Mouse (Mus musculus): ENCODE data around the gene Arl6ip1. TPM values are rescaled to one million over a fixed set of nuclear protein-coding genes. Genes with fewer than 3 reads are reported as not detected.
A peak's percentile ranks its signal among the peaks of the same experiment; 100 is the strongest.
"Not testable (repeated sequence)": the region's sequence is repeated elsewhere in the genome, so short reads cannot be mapped to it uniquely, and the experiment has no call there.

The Arl6ip1 gene
- polyA plus RNA-seq (2015; fragmentation: Nextera tagmentation; extraction: Ambion mirVana) = 438 and 451 TPM in 2 replicates

- Histone ChIP-seq H3K9me3 (no peaks in the 10 kb centered on the region), H3K4me3 (replicated peaks) (peak within 1 kb of the TSS; percentile 78), H3K4me1 (peaks cover 18% of the 10 kb centered on the region), H3K9ac (peak within 1 kb of the TSS; percentile 85), H3K27me3 (replicated peaks) (no peaks in the 10 kb centered on the region), H3K4me2 (peak within 1 kb of the TSS; percentile 83), H3K27ac (peak within 1 kb of the TSS; percentile 96), H3K36me3 (peaks cover 2% of the 10 kb centered on the region; the same call in 1 of the 2 replicates)
- under 1% methylated on average over 39 of the region's 39 CpGs for WGBS
- ATAC-seq (ENCODE audit: insufficient read depth, low FRiP score, low read depth) = peak; percentile 98
These were observed at the start of gene Arl6ip1 for GRCm38 (mm10) chr7:118129430-118130041. Arl6ip1 (minus strand) TSS chr7:118129662.

DNA sequence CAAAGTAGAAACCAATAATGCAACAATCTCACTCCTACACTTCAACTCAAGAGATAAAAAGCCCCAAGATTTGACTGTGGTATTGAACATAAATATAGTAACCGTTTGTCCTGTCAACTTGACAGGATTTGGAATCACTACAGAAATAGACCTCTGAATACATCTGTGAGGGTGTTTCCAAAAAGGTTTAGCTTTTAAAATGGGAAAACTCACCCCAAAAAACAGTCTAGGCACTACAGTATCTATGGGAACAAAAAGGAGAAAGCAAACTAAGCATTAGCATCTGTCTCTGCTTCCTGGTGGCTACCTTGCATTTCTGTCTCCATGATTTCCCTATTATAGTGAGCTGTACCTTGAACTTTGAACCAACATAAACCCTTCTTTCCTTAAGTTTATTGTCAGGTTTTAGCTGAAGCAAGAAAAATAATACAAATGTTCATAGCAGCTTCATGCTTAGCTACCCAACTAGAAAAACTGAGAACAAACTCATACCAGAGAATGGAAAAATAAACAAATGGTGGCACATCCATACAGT is 46.4 kb upstream of the Arl6ip1 start:
- Histone ChIP-seq H3K4me3 (replicated peaks) (no peak overlapping the region), H3K4me1 (no peaks in the 10 kb centered on the region), H3K9me3 (no peaks in the 10 kb centered on the region), H3K27ac (no peak overlapping the region), H3K9ac (no peak overlapping the region), H3K36me3 (peaks cover 25% of the 10 kb centered on the region), H3K27me3 (replicated peaks) (no peaks in the 10 kb centered on the region), H3K4me2 (no peak overlapping the region)
- WGBS = 57% methylated on average over 1 of the region's 1 CpGs
- ATAC-seq (ENCODE audit: insufficient read depth, low FRiP score, low read depth) = no peak

- H3K4me3 ChIP-seq (replicated peaks); H3K4me2 ChIP-seq; H3K9ac ChIP-seq; H3K9me3 ChIP-seq; ATAC-seq (ENCODE audit: insufficient read depth, low FRiP score, low read depth); H3K27ac ChIP-seq; H3K27me3 ChIP-seq (replicated peaks); H3K4me1 ChIP-seq: not testable (repeated sequence)
- WGBS = 92% methylated on average over 2 of the region's 2 CpGs
- peaks cover 46% of the 10 kb centered on the region for H3K36me3 ChIP-seq
These were observed 40.7 kb upstream of the Arl6ip1 start for GRCm38 (mm10) chr7:118170125-118170524.

- no peak overlapping the region for H3K4me3 ChIP-seq (replicated peaks)
- 94% methylated on average over 8 of the region's 8 CpGs for WGBS
- no peak overlapping the region for H3K4me2 ChIP-seq
- no peaks in the 10 kb centered on the region for H3K27me3 ChIP-seq (replicated peaks)
- peaks cover 34% of the 10 kb centered on the region for H3K36me3 ChIP-seq
- H3K9ac ChIP-seq = no peak overlapping the region
- no peak for ATAC-seq (ENCODE audit: insufficient read depth, low FRiP score, low read depth)
- no peaks in the 10 kb centered on the region for H3K4me1 ChIP-seq
- no peaks in the 10 kb centered on the region for H3K9me3 ChIP-seq
- H3K27ac ChIP-seq = no peak overlapping the region
These were observed 33.5 kb upstream of the Arl6ip1 start for GRCm38 (mm10) chr7:118163006-118163405.

- Histone ChIP-seq H3K36me3 (peaks cover 36% of the 10 kb centered on the region), H3K9me3 (no peaks in the 10 kb centered on the region), H3K27me3 (replicated peaks) (no peaks in the 10 kb centered on the region), H3K27ac (no peak overlapping the region), H3K4me1 (no peaks in the 10 kb centered on the region), H3K4me2 (no peak overlapping the region), H3K9ac (no peak overlapping the region), H3K4me3 (replicated peaks) (no peak overlapping the region)
- ATAC-seq (ENCODE audit: insufficient read depth, low FRiP score, low read depth) = no peak
- 90% methylated on average over 3 of the region's 3 CpGs for WGBS
These were observed 30.7 kb upstream of the Arl6ip1 start for GRCm38 (mm10) chr7:118160121-118160520.

- 89% methylated on average over 7 of the region's 7 CpGs for WGBS
- Histone ChIP-seq H3K27ac (no peak overlapping the region), H3K27me3 (replicated peaks) (no peaks in the 10 kb centered on the region), H3K4me2 (no peak overlapping the region), H3K4me1 (no peaks in the 10 kb centered on the region), H3K9ac (no peak overlapping the region), H3K36me3 (peaks cover 56% of the 10 kb centered on the region), H3K4me3 (replicated peaks) (no peak overlapping the region), H3K9me3 (no peaks in the 10 kb centered on the region)
- no peak for ATAC-seq (ENCODE audit: insufficient read depth, low FRiP score, low read depth)
These were observed 27.0 kb upstream of the Arl6ip1 start for GRCm38 (mm10) chr7:118156461-118156860.

DNA sequence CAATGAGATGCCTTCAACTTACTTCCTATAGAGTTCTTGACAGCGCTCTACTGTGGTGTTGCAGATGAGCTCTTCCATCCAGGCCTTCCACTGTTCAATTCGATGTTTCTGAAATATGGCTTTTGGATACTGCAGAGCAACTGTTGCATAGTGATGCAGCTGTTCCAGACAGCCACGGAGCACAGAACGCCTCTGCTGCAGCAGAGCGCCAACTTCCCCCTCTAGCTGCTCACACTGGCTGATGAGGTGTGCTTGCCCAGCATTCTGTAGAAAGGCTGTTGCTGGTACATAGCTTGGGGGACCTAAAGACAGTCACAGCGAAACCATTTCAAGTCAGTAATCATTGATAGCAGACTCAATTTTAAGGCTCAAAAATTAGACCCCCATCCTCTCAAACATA is 24.7 kb upstream of the Arl6ip1 start:
- no peaks in the 10 kb centered on the region for H3K9me3 ChIP-seq

DNA sequence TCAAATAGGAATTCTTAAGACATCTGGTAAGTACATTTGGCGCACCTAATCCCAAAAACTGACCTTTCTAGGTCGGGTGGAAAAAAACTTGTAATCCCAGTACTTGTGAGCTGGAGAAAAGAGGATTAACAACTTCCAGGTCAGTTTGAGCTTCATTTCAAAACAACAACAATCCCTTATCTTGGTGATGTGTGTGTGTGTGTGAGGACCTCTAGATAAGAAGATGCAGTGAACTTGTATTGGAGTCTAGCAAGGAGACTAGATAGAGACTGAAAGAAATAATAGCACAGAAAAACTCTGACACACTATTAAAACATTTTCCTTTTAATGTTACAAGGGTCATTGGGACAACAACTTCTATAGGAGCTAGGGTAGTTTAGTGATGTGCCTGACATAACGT is 14.1 kb upstream of the Arl6ip1 start:
- no peak overlapping the region for H3K4me3 ChIP-seq (replicated peaks)
- no peak; the same call in 1 of the 2 replicates for ATAC-seq (ENCODE audit: insufficient read depth, low FRiP score, low read depth)
- peaks cover 42% of the 10 kb centered on the region for H3K36me3 ChIP-seq
- no peaks in the 10 kb centered on the region for H3K27me3 ChIP-seq (replicated peaks)
- WGBS = 88% methylated on average over 3 of the region's 3 CpGs
- no peak overlapping the region for H3K9ac ChIP-seq
- no peak overlapping the region for H3K27ac ChIP-seq
- no peak overlapping the region for H3K4me2 ChIP-seq
- no peaks in the 10 kb centered on the region for H3K4me1 ChIP-seq
- no peaks in the 10 kb centered on the region for H3K9me3 ChIP-seq

More for the DNA sequence above, 24.7 kb upstream of the Arl6ip1 start:
- Histone ChIP-seq H3K4me3 (replicated peaks) (no peak overlapping the region), H3K4me2 (no peak overlapping the region), H3K27ac (no peak overlapping the region), H3K9ac (no peak overlapping the region), H3K4me1 (no peaks in the 10 kb centered on the region), H3K27me3 (replicated peaks) (no peaks in the 10 kb centered on the region), H3K36me3 (peaks cover 46% of the 10 kb centered on the region)
- ATAC-seq (ENCODE audit: insufficient read depth, low FRiP score, low read depth) = no peak
- 85% methylated on average over 6 of the region's 6 CpGs for WGBS

- Histone ChIP-seq H3K36me3 (peaks cover 38% of the 10 kb centered on the region), H3K4me1 (no peaks in the 10 kb centered on the region), H3K9me3 (no peaks in the 10 kb centered on the region), H3K4me3 (replicated peaks) (no peak overlapping the region), H3K27ac (no peak overlapping the region), H3K4me2 (no peak overlapping the region), H3K9ac (no peak overlapping the region), H3K27me3 (replicated peaks) (no peaks in the 10 kb centered on the region)
- 88% methylated on average over 4 of the region's 4 CpGs for WGBS
- no peak for ATAC-seq (ENCODE audit: insufficient read depth, low FRiP score, low read depth)
These were observed 13.7 kb upstream of the Arl6ip1 start for GRCm38 (mm10) chr7:118143123-118143522.

GRCm38 (mm10) chr7:118141271-118141670 is 11.8 kb upstream of the Arl6ip1 start:
- H3K4me1 ChIP-seq = no peaks in the 10 kb centered on the region
- no peak overlapping the region for H3K9ac ChIP-seq
- H3K4me3 ChIP-seq (replicated peaks) = no peak overlapping the region
- 92% methylated on average over 7 of the region's 7 CpGs for WGBS
- no peaks in the 10 kb centered on the region for H3K27me3 ChIP-seq (replicated peaks)
- H3K9me3 ChIP-seq = no peaks in the 10 kb centered on the region
- no peak overlapping the region for H3K4me2 ChIP-seq
- H3K27ac ChIP-seq = no peak overlapping the region
- ATAC-seq (ENCODE audit: insufficient read depth, low FRiP score, low read depth) = no peak
- H3K36me3 ChIP-seq = peaks cover 42% of the 10 kb centered on the region

- Histone ChIP-seq H3K27me3 (replicated peaks) (no peaks in the 10 kb centered on the region), H3K27ac (no peak overlapping the region), H3K9me3 (no peaks in the 10 kb centered on the region), H3K4me3 (replicated peaks) (no peak overlapping the region), H3K4me1 (peaks cover 2% of the 10 kb centered on the region; the same call in 1 of the 2 replicates), H3K4me2 (no peak overlapping the region), H3K36me3 (peaks cover 32% of the 10 kb centered on the region), H3K9ac (no peak overlapping the region)
- no peak for ATAC-seq (ENCODE audit: insufficient read depth, low FRiP score, low read depth)
- 75% methylated on average over 11 of the region's 11 CpGs for WGBS
These were observed 5.7 kb upstream of the Arl6ip1 start for GRCm38 (mm10) chr7:118135128-118135527.

DNA sequence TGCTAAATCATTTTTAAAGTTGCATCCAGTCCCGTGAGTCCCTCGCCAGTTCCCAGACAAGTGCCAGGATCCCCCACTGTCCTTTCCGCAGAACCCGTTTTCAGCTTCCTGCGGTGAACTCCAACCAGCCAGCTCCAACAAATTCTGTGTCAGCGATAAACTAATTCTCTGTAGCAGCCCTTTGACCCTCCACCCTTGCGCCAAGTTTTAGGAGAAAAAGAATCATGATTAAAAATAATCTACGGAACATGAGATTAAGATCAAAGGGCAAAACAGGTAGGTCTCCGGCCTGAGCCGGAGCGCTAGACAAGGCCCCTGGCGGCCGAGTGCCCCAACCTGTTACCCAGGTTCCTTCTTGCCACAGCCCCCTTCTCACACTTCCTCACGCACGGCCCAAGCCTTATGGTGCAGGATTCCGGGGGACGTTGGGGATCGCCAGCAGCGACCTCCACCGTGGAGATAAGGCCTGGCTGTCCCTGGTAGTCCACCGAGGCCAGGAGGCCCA is 485 bp downstream of the Arl6ip1 start:
- WGBS = under 1% methylated on average over 21 of the region's 21 CpGs
- peaks cover 7% of the 10 kb centered on the region; the same call in 1 of the 2 replicates for H3K36me3 ChIP-seq
- H3K9ac ChIP-seq = peak overlapping the region; percentile 85
- H3K27ac ChIP-seq = peak overlapping the region; percentile 96
- no peaks in the 10 kb centered on the region for H3K27me3 ChIP-seq (replicated peaks)
- H3K4me1 ChIP-seq = peaks cover 21% of the 10 kb centered on the region
- H3K4me2 ChIP-seq = peak overlapping the region; percentile 69
- no peaks in the 10 kb centered on the region for H3K9me3 ChIP-seq
- peak overlapping the region; percentile 78 for H3K4me3 ChIP-seq (replicated peaks)
- ATAC-seq (ENCODE audit: insufficient read depth, low FRiP score, low read depth) = peak; percentile 45

All from stomach, embryonic 15.5 days (tissue).